Mouse (Mus musculus) stomach, postnatal 0 days (tissue): Measurements from ENCODE around the gene Castor1. TPM values are rescaled to one million over a fixed set of nuclear protein-coding genes. Genes with fewer than 3 reads are reported as not detected.

ENCODE experiments used
- ATAC-seq: fragments of 200-750 bp; cut with Nextera tagmentation; 2 replicates; pipeline ENCODE4 v1.8.0; 2017; ENCODE audit not compliant: low FRiP score, low TSS enrichment
- DNase-seq: peaks from one replicate; pipeline ENCODE4 v3.0.0-alpha.2; 2016; ENCODE audit warnings: low spot score
- H3K27ac ChIP-seq: fragments of 300-500 bp; sonication (generic); replicated peaks from 2 replicates; pipeline ENCODE4 v1.5.1; 2014; ENCODE audit warnings: mild to moderate bottlenecking, control low read depth
- H3K27me3 ChIP-seq: fragments of 300-500 bp; sonication (generic); 2 replicates; pipeline ENCODE4 v1.6.1; 2014; ENCODE audit warnings: low read length; ENCODE audit not compliant: control insufficient read depth, insufficient read depth
- H3K36me3 ChIP-seq: fragments of 300-500 bp; sonication (generic); 2 replicates; pipeline ENCODE4 v1.6.1; 2014; ENCODE audit warnings: low read length, mixed read lengths; ENCODE audit not compliant: control insufficient read depth, insufficient read depth
- H3K4me1 ChIP-seq: fragments of 300-500 bp; sonication (generic); replicated peaks from 2 replicates; pipeline ENCODE4 v1.6.1; 2014; ENCODE audit warnings: antibody characterized with exemption; ENCODE audit not compliant: control insufficient read depth, insufficient read depth
- H3K4me2 ChIP-seq: fragments of 300-500 bp; sonication (generic); replicated peaks from 2 replicates; pipeline ENCODE4 v1.6.1; 2014; ENCODE audit warnings: low read depth, mild to moderate bottlenecking, control low read depth, moderate library complexity
- H3K4me3 ChIP-seq: fragments of 300-500 bp; sonication (generic); 2 replicates; pipeline ENCODE4 v1.5.1; 2014; ENCODE audit warnings: low read depth, low read length, control low read depth
- H3K9ac ChIP-seq: fragments of 300-500 bp; sonication (generic); 2 replicates; pipeline ENCODE4 v1.6.1; 2014; ENCODE audit warnings: mild to moderate bottlenecking, low read length, control low read depth, mixed read lengths
- H3K9me3 ChIP-seq: fragments of 300-500 bp; sonication (generic); 2 replicates; pipeline ENCODE4 v1.6.1; 2016; ENCODE audit warnings: low read length; ENCODE audit not compliant: control insufficient read depth
- CTCF ChIP-seq: IDR thresholded peaks from 2 replicates; pipeline ENCODE4 v1.5.1; 2016; ENCODE audit warnings: antibody characterized with exemption, low read depth, mild to moderate bottlenecking, moderate library complexity
- EP300 ChIP-seq: optimal IDR thresholded peaks from 2 replicates; pipeline ENCODE3; 2016; ENCODE audit warnings: antibody characterized with exemption
- WGBS: fragments of 180-500 bp; shearing (Covaris S2); extraction: QIAGEN DNeasy Blood & Tissue Kit; methylation state at CpG from one replicate; pipeline ENCODE4 v1.1.7; 2014; 5-methylcytosine and 5-hydroxymethylcytosine counted together
- polyA plus RNA-seq: library from polyadenylated mRNA; unstranded; fragments of >200 nt; fragmentation: Nextera tagmentation; extraction: Ambion mirVana; gene quantifications from 2 replicates; pipeline ENCODE4 v1.2.1, GENCODE M21; 2015

The Castor1 gene
- polyA plus RNA-seq, 1 experiment from 2014 or later: 9.6 TPM

GRCm38 (mm10) chr11:4264066-4264465 lies 46.0 kb downstream of the Castor1 start:
- no peak overlapping the region for H3K4me3 ChIP-seq
- TF ChIP-seq EP300 (no peak), CTCF (no peak)
- H3K27ac ChIP-seq: peak overlapping the region; percentile 56
- H3K4me2 ChIP-seq: no peak overlapping the region
- no peaks in the 10 kb centered on the region; the same call in 1 of the 2 replicates for H3K27me3 ChIP-seq
- H3K36me3 ChIP-seq: no peaks in the 10 kb centered on the region
- no peaks in the 10 kb centered on the region for H3K9me3 ChIP-seq
- 39% methylated on average over 7 of the region's 7 CpGs for WGBS
- H3K4me1 ChIP-seq: peaks cover 21% of the 10 kb centered on the region
- no peak overlapping the region for H3K9ac ChIP-seq
- ATAC-seq (peak; percentile 30), DNase-seq (peak; percentile 61)

GRCm38 (mm10) chr11:4266271-4267201 lies 48.5 kb downstream of the Castor1 start:
- Histone ChIP-seq H3K36me3 (no peaks in the 10 kb centered on the region), H3K4me1 (peaks cover 16% of the 10 kb centered on the region; the same call in 1 of the 2 replicates), H3K27ac (peak overlapping the region; percentile 85), H3K9ac (peak overlapping the region; percentile 75), H3K4me3 (peak overlapping the region; percentile 66), H3K27me3 (no peaks in the 10 kb centered on the region; the same call in 1 of the 2 replicates), H3K9me3 (no peaks in the 10 kb centered on the region), H3K4me2 (peak overlapping the region; percentile 87)
- TF ChIP-seq EP300 (no peak), CTCF (peak; percentile 20; the same call in 1 of the 2 replicates)
- WGBS: under 1% methylated on average over 58 of the region's 61 CpGs
- DNase-seq: peak; percentile 79
- peak; percentile 79 for ATAC-seq

DNA sequence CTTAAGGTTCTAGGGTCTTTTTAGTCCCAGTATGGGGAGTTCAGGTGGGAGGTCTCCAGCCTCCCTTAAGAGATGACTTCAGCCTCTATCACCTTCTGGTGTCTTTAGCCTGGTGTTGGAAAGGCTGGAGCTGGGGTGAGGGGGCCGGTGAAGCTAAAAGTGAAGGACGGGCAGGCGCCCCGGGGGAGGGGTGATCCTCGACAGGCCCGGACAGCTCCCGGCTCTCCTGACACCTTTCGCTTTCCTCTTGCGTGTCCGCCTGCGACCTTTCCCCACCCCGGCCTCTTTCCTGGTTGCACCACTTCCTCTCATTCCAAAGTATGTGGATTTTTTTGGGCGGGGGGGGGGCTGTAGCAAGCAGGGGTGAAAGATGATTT lies 49.2 kb downstream of the Castor1 start:
- ATAC-seq: no peak
- Histone ChIP-seq H3K4me1 (peaks cover 15% of the 10 kb centered on the region; the same call in 1 of the 2 replicates), H3K9me3 (no peaks in the 10 kb centered on the region), H3K27me3 (no peaks in the 10 kb centered on the region; the same call in 1 of the 2 replicates), H3K36me3 (no peaks in the 10 kb centered on the region), H3K27ac (no peak overlapping the region; the same call in 1 of the 2 replicates), H3K9ac (peak overlapping the region; percentile 75), H3K4me2 (peak overlapping the region; percentile 87), H3K4me3 (peak overlapping the region; percentile 66)
- DNase-seq: no peak
- TF ChIP-seq CTCF: no peak
- 5% methylated on average over 13 of the region's 13 CpGs for WGBS

GRCm38 (mm10) chr11:4268500-4268899 lies 50.5 kb downstream of the Castor1 start:
- Histone ChIP-seq H3K4me1 (peaks cover 12% of the 10 kb centered on the region; the same call in 1 of the 2 replicates), H3K27me3 (no peaks in the 10 kb centered on the region; the same call in 1 of the 2 replicates), H3K4me3 (no peak overlapping the region), H3K36me3 (no peaks in the 10 kb centered on the region), H3K9ac (no peak overlapping the region), H3K27ac (no peak overlapping the region), H3K9me3 (no peaks in the 10 kb centered on the region), H3K4me2 (no peak overlapping the region)
- WGBS: 94% methylated on average over 6 of the region's 6 CpGs
- no peak for TF ChIP-seq EP300
- no peak for TF ChIP-seq CTCF
- no peak for DNase-seq
- no peak for ATAC-seq

GRCm38 (mm10) chr11:4270744-4271459 lies 52.9 kb downstream of the Castor1 start:
- peak overlapping the region; percentile 45; the same call in 1 of the 2 replicates for H3K9ac ChIP-seq
- H3K27ac ChIP-seq: peak overlapping the region; percentile 89
- peak; percentile 68 for ATAC-seq

More at GRCm38 (mm10) chr11:4270744-4271459, 52.9 kb downstream of the Castor1 start:
- 29% methylated on average over 19 of the region's 20 CpGs for WGBS
- Histone ChIP-seq H3K9me3 (no peaks in the 10 kb centered on the region), H3K4me1 (peaks cover 3% of the 10 kb centered on the region; the same call in 1 of the 2 replicates), H3K4me2 (peak overlapping the region; percentile 27; the same call in 1 of the 2 replicates), H3K4me3 (no peak overlapping the region), H3K27me3 (no peaks in the 10 kb centered on the region; the same call in 1 of the 2 replicates), H3K36me3 (no peaks in the 10 kb centered on the region)
- DNase-seq: peak; percentile 66
- TF ChIP-seq CTCF (peak; percentile 62), EP300 (no peak)
